Mouse (Mus musculus): ENCODE measurements around the gene Patl1. TPM values are rescaled to one million over a fixed set of nuclear protein-coding genes. Genes with fewer than 3 reads are reported as not detected.

Gene Patl1
- polyA plus RNA-seq, 1 experiment from 2014 or later: 15.8 TPM

Small RNA genes lying within 50 kb of the gene (microRNA-seq; reads per million reads assigned to microRNA genes)
- 4.0 reads per million, percentile 16 among the genes with 10 or more reads in this experiment for gene Mir6994

Other genes starting within 250 kb of the Patl1 start
- gene Oosp1, start 221.2 kb upstream of the Patl1 start, polyA plus RNA-seq (2015; fragmentation: Nextera tagmentation; extraction: Ambion mirVana): not detected in 2 replicates
- not detected in 2 replicates for gene Oosp3, start 215.3 kb upstream of the Patl1 start, polyA plus RNA-seq (2015; fragmentation: Nextera tagmentation; extraction: Ambion mirVana)
- not detected in 2 replicates for gene Gif, start 164.8 kb upstream of the Patl1 start, polyA plus RNA-seq (2015; fragmentation: Nextera tagmentation; extraction: Ambion mirVana)
- 40.4 and 46.1 TPM in 2 replicates for gene Mrpl16, start 142.0 kb upstream of the Patl1 start, polyA plus RNA-seq (2015; fragmentation: Nextera tagmentation; extraction: Ambion mirVana)
- 6.4 and 6.7 TPM in 2 replicates for gene Stx3, start 93.0 kb upstream of the Patl1 start, polyA plus RNA-seq (2015; fragmentation: Nextera tagmentation; extraction: Ambion mirVana)
- gene Olfr1417, start 73.2 kb upstream of the Patl1 start, polyA plus RNA-seq (2015; fragmentation: Nextera tagmentation; extraction: Ambion mirVana): not detected in 2 replicates
- gene Olfr1418, start 51.3 kb upstream of the Patl1 start, polyA plus RNA-seq (2015; fragmentation: Nextera tagmentation; extraction: Ambion mirVana): not detected in 2 replicates
- not detected in 2 replicates for gene Olfr1419, start 37.3 kb upstream of the Patl1 start, polyA plus RNA-seq (2015; fragmentation: Nextera tagmentation; extraction: Ambion mirVana)
- gene Olfr1420, start 25.8 kb upstream of the Patl1 start, polyA plus RNA-seq (2015; fragmentation: Nextera tagmentation; extraction: Ambion mirVana): not detected in 2 replicates
- gene Osbp, start 53.5 kb downstream of the Patl1 start, polyA plus RNA-seq (2015; fragmentation: Nextera tagmentation; extraction: Ambion mirVana): 4.5 and 4.7 TPM in 2 replicates
- not detected in 2 replicates for gene Olfr1423, start 128.9 kb downstream of the Patl1 start, polyA plus RNA-seq (2015; fragmentation: Nextera tagmentation; extraction: Ambion mirVana)
- not detected in 2 replicates for gene Olfr1424, start 150.3 kb downstream of the Patl1 start, polyA plus RNA-seq (2015; fragmentation: Nextera tagmentation; extraction: Ambion mirVana)
- not detected in 2 replicates for gene Olfr1425, start 165.3 kb downstream of the Patl1 start, polyA plus RNA-seq (2015; fragmentation: Nextera tagmentation; extraction: Ambion mirVana)
- gene Olfr1426, start 179.6 kb downstream of the Patl1 start, polyA plus RNA-seq (2015; fragmentation: Nextera tagmentation; extraction: Ambion mirVana): not detected in 2 replicates
- gene Olfr1427, start 190.9 kb downstream of the Patl1 start, polyA plus RNA-seq (2015; fragmentation: Nextera tagmentation; extraction: Ambion mirVana): not detected in 2 replicates
- not detected in 2 replicates for gene Olfr1428, start 203.5 kb downstream of the Patl1 start, polyA plus RNA-seq (2015; fragmentation: Nextera tagmentation; extraction: Ambion mirVana)
- gene Olfr76, start 210.8 kb downstream of the Patl1 start, polyA plus RNA-seq (2015; fragmentation: Nextera tagmentation; extraction: Ambion mirVana): not detected in 2 replicates